Mouse (Mus musculus) neural tube, embryonic 14.5 days (tissue): ENCODE data around the gene Atg16l2. TPM values are rescaled to one million over a fixed set of nuclear protein-coding genes. Genes with fewer than 3 reads are reported as not detected.

Experiments
- ATAC-seq: fragments of 200-750 bp; cut with Nextera tagmentation; 2 replicates; pipeline ENCODE4 v1.8.0; 2017; ENCODE audit warnings: low read depth, mild to moderate bottlenecking, moderate TSS enrichment, moderate library complexity
- H3K27ac ChIP-seq: fragments of 300-500 bp; sonication (generic); 2 replicates; pipeline ENCODE4 v1.5.1; 2014; ENCODE audit warnings: low read depth, mild to moderate bottlenecking, control low read depth, low read length, moderate library complexity, mixed read lengths
- H3K27me3 ChIP-seq: fragments of 300-500 bp; sonication (generic); 2 replicates; pipeline ENCODE4 v1.6.1; 2014; ENCODE audit warnings: low read length; ENCODE audit not compliant: control insufficient read depth, insufficient read depth
- H3K36me3 ChIP-seq: fragments of 300-500 bp; sonication (generic); 2 replicates; pipeline ENCODE4 v1.6.1; 2014; ENCODE audit warnings: low read length, mixed read lengths; ENCODE audit not compliant: control insufficient read depth, insufficient read depth
- H3K4me1 ChIP-seq: fragments of 300-500 bp; sonication (generic); 2 replicates; pipeline ENCODE4 v1.6.1; 2014; ENCODE audit warnings: low read length; ENCODE audit not compliant: control insufficient read depth, insufficient read depth
- H3K4me2 ChIP-seq: fragments of 300-500 bp; sonication (generic); 2 replicates; pipeline ENCODE4 v1.6.1; 2014; ENCODE audit warnings: mild to moderate bottlenecking, low read depth, low read length, control low read depth
- H3K4me3 ChIP-seq: fragments of 300-500 bp; sonication (generic); 2 replicates; pipeline ENCODE4 v1.5.1; 2014; ENCODE audit warnings: low read depth, low read length, control low read depth, mixed read lengths
- H3K9ac ChIP-seq: fragments of 300-500 bp; sonication (generic); replicated peaks from 2 replicates; pipeline ENCODE4 v1.6.1; 2014; ENCODE audit warnings: low read depth, mild to moderate bottlenecking, control low read depth, low read length, mixed read lengths
- H3K9me3 ChIP-seq: fragments of 300-500 bp; sonication (generic); 2 replicates; pipeline ENCODE4 v1.6.1; 2016; ENCODE audit warnings: low read length; ENCODE audit not compliant: control insufficient read depth
- WGBS: fragments of 180-500 bp; shearing (Covaris S2); extraction: QIAGEN DNeasy Blood & Tissue Kit; methylation state at CpG from one replicate; pipeline ENCODE4 v1.1.7; 2014; 5-methylcytosine and 5-hydroxymethylcytosine counted together
- polyA plus RNA-seq: library from polyadenylated mRNA; unstranded; fragments of >200 nt; fragmentation: Nextera tagmentation; extraction: Ambion mirVana; gene quantifications from 2 replicates; pipeline ENCODE4 v1.2.1, GENCODE M21; 2014

Gene Atg16l2
- polyA plus RNA-seq, 1 experiment from 2014 or later: 28.8 TPM

DNA sequence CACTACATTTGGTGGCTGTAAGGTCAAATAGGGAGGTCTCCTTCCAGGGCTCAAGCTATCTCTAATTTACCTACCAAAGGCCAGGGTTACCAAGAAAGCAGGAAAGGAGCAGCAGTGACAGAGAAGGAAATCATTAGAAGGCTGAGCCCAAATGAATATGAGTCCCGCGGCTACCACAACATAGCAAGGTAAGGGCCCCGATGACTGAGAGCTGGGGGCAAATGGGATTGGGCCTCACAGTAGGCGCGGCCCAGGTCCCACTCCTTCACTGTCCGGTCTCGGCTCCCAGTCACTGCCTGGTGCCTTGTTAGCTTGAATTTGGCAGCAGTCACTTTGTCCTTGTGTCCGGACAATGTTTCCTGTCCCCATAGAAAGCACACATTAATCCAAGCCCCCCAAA lies 10.4 kb downstream of the Atg16l2 start:
- 95% methylated on average over 8 of the region's 8 CpGs for WGBS
- no peak for ATAC-seq

DNA sequence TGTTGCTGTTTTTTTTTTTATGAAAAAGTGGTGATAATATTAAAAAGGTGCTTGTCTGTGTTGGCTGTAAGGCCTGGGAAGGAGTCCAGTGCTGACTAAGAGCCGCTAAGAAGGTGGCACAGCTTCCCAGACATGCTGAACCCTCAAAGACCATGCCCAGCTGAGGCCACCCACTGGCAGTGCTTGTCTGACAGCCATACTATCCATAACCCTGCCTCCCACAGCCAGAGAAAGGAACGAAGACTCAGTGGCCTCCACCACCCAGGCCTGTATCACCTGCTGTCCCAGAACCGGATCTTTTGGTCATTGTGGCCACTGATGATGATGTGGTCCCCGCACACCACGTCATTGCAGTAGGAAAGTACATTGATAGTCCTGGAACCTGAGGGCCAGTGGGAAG lies 10.8 kb downstream of the Atg16l2 start:
- no peak for ATAC-seq
- H3K4me1 ChIP-seq: peaks cover 1% of the 10 kb centered on the region; the same call in 1 of the 2 replicates
- 89% methylated on average over 5 of the region's 5 CpGs for WGBS

More for the DNA sequence above, 10.4 kb downstream of the Atg16l2 start:
- Histone ChIP-seq H3K4me2 (no peak overlapping the region), H3K4me3 (no peak overlapping the region), H3K4me1 (peaks cover 3% of the 10 kb centered on the region; the same call in 1 of the 2 replicates), H3K27ac (no peak overlapping the region), H3K36me3 (no peaks in the 10 kb centered on the region; the same call in 1 of the 2 replicates), H3K9me3 (no peaks in the 10 kb centered on the region), H3K9ac (no peak overlapping the region), H3K27me3 (no peaks in the 10 kb centered on the region)

DNA sequence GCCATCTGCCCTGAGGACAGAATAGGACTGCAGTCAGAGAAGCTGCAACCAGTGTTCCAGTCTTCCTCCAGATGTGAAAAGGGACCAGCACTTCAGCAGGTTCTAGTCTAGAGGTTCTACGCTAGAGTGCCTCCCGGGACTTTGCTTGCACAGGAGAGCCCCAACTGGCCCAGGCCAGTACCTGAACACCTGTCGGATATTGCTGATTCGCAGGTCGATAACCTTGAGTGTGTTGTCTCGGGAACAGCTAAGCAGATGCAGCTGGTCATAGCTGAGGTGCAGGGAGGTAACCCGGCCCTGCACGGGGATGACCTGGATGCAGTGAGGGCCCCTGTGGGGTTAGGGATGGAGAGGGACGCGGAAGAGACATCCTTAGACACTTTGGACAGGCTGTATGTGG lies 11.7 kb downstream of the Atg16l2 start:
- Histone ChIP-seq H3K36me3 (peaks cover under 1% of the 10 kb centered on the region; the same call in 1 of the 2 replicates), H3K9ac (no peak overlapping the region), H3K4me1 (no peaks in the 10 kb centered on the region), H3K27ac (no peak overlapping the region), H3K4me3 (no peak overlapping the region), H3K9me3 (no peaks in the 10 kb centered on the region), H3K4me2 (no peak overlapping the region), H3K27me3 (no peaks in the 10 kb centered on the region)
- WGBS: 96% methylated on average over 10 of the region's 10 CpGs
- no peak for ATAC-seq

More for the DNA sequence above, 10.8 kb downstream of the Atg16l2 start:
- Histone ChIP-seq H3K27ac (no peak overlapping the region), H3K9ac (no peak overlapping the region), H3K36me3 (no peaks in the 10 kb centered on the region; the same call in 1 of the 2 replicates), H3K27me3 (no peaks in the 10 kb centered on the region), H3K9me3 (no peaks in the 10 kb centered on the region), H3K4me3 (no peak overlapping the region), H3K4me2 (no peak overlapping the region)

DNA sequence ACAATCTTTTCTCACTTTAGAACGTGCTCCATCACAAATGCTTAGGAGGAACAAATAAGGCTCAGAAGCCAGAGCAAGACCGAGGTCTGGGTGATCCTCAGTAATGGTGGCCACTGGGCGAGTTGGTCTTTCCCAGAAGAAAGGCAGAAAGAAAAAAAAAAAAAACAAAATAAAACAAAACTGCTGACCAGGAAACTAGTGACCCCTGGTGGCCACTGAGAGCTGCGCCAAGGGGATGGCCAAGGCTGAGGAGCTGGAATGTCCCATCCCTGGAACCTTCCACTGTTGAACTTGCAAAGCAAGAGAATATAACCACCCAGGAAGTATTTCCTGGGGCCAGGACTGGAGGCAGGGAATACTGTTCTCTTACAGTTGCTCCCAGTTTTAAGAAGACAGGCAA lies 13.6 kb downstream of the Atg16l2 start:
- no peak overlapping the region for H3K9ac ChIP-seq
- no peak overlapping the region for H3K4me3 ChIP-seq
- no peak for ATAC-seq
- H3K4me2 ChIP-seq: no peak overlapping the region
- peaks cover 9% of the 10 kb centered on the region for H3K36me3 ChIP-seq
- no peaks in the 10 kb centered on the region for H3K4me1 ChIP-seq
- WGBS: 43% methylated on average over 4 of the region's 4 CpGs
- no peaks in the 10 kb centered on the region for H3K9me3 ChIP-seq
- no peaks in the 10 kb centered on the region for H3K27me3 ChIP-seq
- H3K27ac ChIP-seq: no peak overlapping the region

DNA sequence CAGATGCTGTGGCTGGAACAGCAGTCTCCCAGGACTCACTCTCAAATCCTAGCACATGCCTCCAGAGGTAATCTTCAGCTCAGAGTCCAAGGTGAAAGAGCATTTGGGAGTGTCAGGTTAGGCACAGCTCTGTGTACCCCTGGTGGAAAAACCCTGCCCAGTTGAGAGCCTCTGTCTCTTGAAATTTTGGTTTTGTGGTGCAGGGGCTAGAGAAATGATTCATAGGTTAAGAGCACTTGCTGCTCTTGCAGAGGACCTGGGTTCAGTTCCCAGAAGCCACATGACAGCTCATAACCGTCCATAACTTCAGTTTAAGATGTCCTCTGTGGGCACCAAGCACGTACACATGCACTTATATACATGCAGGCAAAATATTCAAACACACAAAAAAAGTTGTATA lies 14.2 kb downstream of the Atg16l2 start:
- Histone ChIP-seq H3K36me3 (peaks cover 12% of the 10 kb centered on the region), H3K9ac (no peak overlapping the region)
- ATAC-seq: no peak

DNA sequence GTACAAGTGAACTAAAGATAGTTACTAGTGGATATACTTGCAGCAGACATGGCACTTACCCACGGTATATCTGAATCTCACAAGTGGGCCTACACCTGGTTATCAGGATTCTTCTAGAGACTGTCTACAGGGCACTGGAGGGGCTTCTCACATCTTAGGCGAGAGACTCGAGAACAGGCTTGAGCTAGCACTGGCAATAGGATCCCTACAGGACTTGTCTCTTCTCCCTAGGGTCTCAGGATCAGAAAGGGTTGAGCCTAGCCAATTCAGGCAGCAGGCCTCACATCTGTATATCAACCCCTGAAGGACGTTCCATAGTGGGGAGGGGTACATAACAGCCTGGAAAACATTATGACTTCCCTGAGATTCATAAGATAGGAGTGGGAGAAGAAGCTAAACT lies 15.2 kb downstream of the Atg16l2 start:
- WGBS: 92% methylated on average over 4 of the region's 4 CpGs
- Histone ChIP-seq H3K27ac (no peak overlapping the region), H3K4me2 (no peak overlapping the region), H3K27me3 (no peaks in the 10 kb centered on the region), H3K9ac (no peak overlapping the region), H3K36me3 (peaks cover 21% of the 10 kb centered on the region), H3K9me3 (no peaks in the 10 kb centered on the region), H3K4me1 (no peaks in the 10 kb centered on the region), H3K4me3 (no peak overlapping the region)
- no peak for ATAC-seq

More for the DNA sequence above, 14.2 kb downstream of the Atg16l2 start:
- H3K4me1 ChIP-seq: no peaks in the 10 kb centered on the region
- H3K27ac ChIP-seq: no peak overlapping the region
- no peak overlapping the region for H3K4me3 ChIP-seq
- H3K4me2 ChIP-seq: no peak overlapping the region
- WGBS: 87% methylated on average over 2 of the region's 2 CpGs
- H3K9me3 ChIP-seq: no peaks in the 10 kb centered on the region
- no peaks in the 10 kb centered on the region for H3K27me3 ChIP-seq

DNA sequence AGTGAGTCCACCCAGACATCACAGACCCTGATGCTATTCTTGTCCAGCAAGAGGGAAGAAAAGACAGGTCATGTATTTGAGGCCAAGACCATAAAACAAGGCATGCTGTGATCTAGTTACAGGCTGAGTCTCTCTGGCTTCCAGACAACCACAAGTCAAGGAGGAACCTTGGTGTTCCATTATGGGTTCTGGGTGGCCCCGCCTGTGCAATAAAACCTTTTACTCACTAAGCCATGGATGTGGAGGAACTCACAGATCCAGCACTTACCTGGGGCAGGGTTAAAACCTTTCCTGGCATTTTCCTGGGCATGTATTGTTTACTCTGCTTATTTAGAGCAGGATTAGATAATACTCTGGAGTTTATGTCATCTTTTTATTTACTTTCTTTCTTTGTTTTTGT lies 17.5 kb downstream of the Atg16l2 start:
- H3K9ac ChIP-seq: no peak overlapping the region
- H3K4me1 ChIP-seq: no peaks in the 10 kb centered on the region
- H3K4me3 ChIP-seq: no peak overlapping the region
- H3K4me2 ChIP-seq: no peak overlapping the region
- peaks cover 21% of the 10 kb centered on the region for H3K36me3 ChIP-seq
- no peaks in the 10 kb centered on the region for H3K27me3 ChIP-seq
- no peak for ATAC-seq
- H3K9me3 ChIP-seq: no peaks in the 10 kb centered on the region
- H3K27ac ChIP-seq: no peak overlapping the region
- 81% methylated on average over 1 of the region's 1 CpGs for WGBS

DNA sequence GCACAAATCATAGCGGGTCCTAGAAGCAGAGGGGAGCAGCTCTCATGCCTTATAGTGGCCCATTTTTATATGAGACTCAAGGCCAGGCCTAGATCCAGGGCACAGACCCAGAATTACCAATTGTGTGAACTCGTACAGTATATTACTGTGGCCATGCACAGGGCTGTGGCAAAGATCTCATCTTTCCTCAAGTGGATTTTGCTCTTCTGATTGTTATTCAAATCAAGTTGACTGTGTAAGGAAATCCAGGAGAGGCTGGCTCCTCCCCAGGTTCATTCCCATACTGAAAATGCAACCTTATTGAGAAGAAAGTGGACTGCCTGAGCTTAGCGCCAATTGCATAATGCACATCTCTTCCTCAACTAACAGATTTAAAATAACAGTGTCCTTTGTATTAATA lies 19.3 kb downstream of the Atg16l2 start:
- Histone ChIP-seq H3K9me3 (no peaks in the 10 kb centered on the region), H3K27ac (no peak overlapping the region), H3K36me3 (peaks cover 21% of the 10 kb centered on the region), H3K4me1 (no peaks in the 10 kb centered on the region), H3K27me3 (no peaks in the 10 kb centered on the region), H3K4me3 (no peak overlapping the region), H3K9ac (no peak overlapping the region), H3K4me2 (no peak overlapping the region)
- ATAC-seq: no peak
- 94% methylated on average over 3 of the region's 3 CpGs for WGBS

DNA sequence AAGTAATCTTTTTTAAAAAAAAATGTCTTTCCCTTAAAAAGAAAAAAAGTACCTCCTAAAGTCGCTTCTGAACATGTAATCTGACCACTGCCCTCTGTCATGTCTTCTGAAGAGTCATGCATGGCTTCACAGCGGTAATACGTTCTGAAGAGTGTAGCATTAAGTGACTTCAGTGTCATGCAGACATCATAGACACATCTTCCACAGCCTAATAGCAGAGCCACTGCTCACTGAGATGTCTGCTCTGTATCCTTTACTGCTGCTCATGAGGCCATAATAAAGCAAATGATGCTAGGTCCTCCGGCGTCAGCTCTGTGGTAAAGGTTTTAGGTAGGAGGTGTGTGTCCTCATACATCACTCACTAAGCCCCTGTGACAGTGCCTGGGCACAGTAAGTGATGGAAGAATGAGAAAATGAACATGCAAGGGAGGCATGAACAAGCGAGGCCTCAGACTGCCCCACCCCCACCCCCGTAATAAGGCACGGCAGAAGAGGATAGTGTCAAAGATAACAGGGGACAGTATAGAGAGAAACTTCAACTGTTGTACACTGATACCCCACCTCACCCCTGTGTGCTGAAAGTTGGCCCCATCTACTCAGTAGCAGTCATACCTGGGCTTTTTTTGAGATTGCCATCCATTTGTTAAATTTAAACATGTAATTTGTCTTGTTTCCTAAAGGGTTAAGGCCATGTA lies 29.4 kb downstream of the Atg16l2 start:
- Histone ChIP-seq H3K4me1 (no peaks in the 10 kb centered on the region), H3K9ac (no peak overlapping the region), H3K4me2 (no peak overlapping the region), H3K9me3 (no peaks in the 10 kb centered on the region), H3K27ac (no peak overlapping the region), H3K27me3 (no peaks in the 10 kb centered on the region), H3K4me3 (no peak overlapping the region), H3K36me3 (peaks cover 7% of the 10 kb centered on the region)
- WGBS: 91% methylated on average over 8 of the region's 8 CpGs
- no peak for ATAC-seq
